Mouse (Mus musculus) 3134 (cell line): ENCODE data around the gene 4933402E13Rik.

Source experiments
- DNase-seq: peaks from one replicate; pipeline ENCODE4 v3.0.0-alpha.2; 2011; ENCODE audit warnings: low spot score; ENCODE audit not compliant: insufficient read length; ENCODE audit errors: extremely low read depth

The 4933402E13Rik gene

GRCm38 (mm10) chrX:62283199-62283598 lies at the start of gene 4933402E13Rik:
TSS of gene 4933402E13Rik (plus strand) at chrX:62283499.
- no peak for DNase-seq
